Mouse (Mus musculus) ovary, adult 18-20 months (tissue): ENCODE results near the gene Mmd.

ENCODE experiments used
- DNase-seq: peaks from one replicate; pipeline ENCODE4 v3.0.0; 2022; ENCODE audit warnings: low spot score, mixed read lengths

Gene Mmd

GRCm38 (mm10) chr11:90249025-90249650 lies at the start of gene Mmd:
Gene Mmd, plus strand, starts transcription at chr11:90249456.
- DNase-seq, result peak; percentile 98

DNA sequence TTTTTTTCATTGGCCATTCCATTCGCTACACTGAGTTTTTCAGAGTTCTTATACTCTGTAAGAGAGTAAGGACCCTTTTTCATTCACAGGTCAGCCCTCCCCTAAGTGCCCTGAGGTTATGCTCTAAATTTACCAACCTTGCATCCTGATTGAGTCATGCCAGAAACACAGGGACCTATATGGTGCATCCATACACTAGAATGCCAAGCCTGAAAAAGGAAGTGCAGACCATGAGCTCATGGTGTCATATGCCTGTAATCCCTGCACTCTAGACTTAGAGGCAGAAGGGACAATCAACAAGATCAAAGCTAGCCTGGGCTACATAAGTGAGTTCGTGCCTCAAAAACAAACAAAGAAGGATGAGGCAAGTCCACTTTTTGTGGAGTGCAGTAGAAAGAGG lies 48.4 kb upstream of the Mmd start:
- DNase-seq, result no peak

- DNase-seq, result no peak
These were observed 35.0 kb upstream of the Mmd start for GRCm38 (mm10) chr11:90214246-90214645.

- DNase-seq, result no peak
These were observed 29.1 kb upstream of the Mmd start for GRCm38 (mm10) chr11:90220022-90220645.

DNA sequence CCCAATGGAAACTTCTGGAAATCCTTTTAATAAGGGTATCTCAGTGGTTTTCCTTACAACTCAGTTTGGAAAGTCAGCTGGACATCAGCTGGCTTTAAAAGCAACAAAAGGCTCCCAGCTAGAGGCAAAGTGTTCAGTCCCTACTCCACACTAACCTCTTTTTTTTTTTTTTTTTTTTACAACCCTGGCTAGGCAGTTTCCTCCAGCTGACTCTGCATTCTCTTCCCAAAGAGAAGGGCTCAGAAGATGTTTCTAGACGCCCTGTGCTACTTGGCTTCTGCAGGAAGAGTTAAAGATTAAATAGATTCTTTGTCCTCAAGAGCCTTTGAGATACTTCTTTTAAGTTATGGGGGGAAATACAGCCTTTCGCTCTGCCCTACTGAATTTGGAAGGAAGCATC lies 28.5 kb upstream of the Mmd start:
- no peak for DNase-seq

DNA sequence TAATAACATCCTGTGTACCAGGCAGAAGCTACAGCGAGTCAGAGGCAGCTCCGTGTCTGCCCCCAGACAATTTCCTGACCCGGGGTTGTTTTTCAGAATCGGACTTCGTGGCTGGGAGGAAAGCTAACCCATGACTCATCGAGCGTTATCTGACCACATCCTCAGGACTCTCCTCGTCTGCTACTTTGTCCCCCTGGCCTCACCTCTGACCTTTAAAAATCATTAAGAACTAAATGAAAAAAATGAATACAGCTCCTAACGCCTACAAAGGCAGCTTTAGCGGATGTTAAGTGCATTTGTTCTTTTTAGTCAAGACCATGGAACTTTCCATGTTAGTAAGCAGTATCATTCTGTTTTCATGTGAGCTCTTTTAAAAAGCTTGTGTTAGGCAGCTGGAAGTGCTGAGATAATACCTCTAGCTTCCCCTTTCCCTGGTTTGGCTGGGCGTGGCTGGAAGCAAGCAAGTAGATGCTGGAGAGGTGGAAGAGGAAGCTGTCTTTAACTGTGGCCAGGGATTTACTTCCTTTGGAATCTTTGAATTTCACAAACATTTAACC lies 24.3 kb upstream of the Mmd start:
- peak; percentile 17 for DNase-seq

DNA sequence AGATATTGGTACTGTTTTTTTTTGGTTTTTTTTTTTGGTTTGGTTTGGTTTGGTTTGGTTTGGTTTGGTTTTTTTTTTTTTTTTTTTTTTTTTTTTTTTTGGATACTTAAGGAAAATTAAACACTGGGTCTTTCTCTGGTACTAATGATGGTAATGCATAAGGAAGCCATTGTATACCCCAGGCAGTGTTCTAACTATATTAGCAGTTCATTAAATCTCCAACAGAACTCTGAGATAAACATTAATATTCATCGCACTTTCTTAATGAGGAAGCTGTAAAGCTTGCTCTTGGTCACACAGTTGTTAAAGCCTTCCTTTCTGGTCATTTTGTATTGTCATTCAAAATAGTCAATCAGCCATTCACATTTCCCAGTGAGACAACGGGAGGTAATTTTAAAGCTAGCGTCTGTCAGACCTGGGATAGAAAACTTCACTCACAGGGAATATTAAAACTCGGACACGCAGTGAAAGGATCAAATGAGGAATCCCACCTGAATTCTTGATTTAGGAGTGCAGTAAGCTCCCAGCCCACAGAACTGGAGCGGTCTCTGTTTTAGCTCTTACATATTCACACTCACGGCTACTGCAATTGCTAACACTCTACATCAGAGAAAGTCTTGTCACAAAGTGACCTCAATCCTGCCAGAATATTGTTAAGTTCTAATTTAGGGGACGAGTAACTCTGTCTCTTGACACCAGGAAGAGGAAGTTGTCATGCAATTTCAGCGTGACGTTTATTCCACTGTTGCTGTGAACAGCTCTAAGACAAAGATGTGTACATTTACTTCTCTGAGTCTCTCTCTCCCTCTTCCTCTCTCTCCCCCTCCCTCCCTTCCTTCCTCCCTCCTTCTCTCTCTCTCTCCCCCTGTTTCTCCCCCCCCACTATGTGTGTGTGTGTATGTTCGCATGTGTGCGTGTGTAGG lies 22.0 kb upstream of the Mmd start:
- DNase-seq, result no peak

GRCm38 (mm10) chr11:90228251-90228949 lies 20.9 kb upstream of the Mmd start:
- no peak for DNase-seq

DNA sequence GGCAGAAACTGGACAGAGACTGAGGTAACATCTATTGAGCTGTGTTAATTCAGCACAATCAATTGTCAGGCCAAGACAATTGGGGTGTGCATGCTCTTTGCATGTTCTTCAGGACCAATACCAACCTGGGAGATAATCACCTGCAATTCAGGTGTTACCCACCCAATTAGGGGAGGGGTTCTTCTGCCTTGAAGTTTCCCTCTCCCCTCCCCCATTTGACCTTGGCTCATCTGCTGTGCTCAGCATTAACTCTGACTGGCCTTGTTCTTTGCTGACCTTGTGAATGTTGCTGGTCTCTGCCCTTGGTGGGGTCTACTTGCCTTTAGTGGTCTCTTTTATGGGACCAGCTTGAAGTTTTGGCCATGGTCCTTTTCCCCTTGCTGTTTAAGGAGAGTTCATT lies 19.5 kb upstream of the Mmd start:
- no peak for DNase-seq

- no peak for DNase-seq
These were observed 18.6 kb upstream of the Mmd start for GRCm38 (mm10) chr11:90230671-90231070.

DNA sequence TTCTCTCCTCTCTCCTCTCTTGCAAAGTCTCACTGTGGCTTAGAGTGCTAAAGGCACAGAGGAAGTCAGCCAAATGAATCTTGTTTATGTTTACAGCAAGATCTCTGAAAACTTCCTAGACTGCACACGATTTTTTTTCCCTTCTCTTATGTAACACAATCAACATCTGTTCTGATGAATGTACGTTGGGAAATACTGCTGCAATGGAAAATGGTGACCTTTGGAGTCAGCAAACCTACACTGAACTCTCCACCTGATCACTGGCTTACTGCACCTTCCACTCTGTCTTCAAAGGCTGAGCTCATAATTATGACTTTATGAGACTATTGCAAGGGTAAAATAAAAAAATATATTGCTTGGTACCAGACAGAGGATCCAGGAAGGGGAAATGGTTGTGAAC lies 17.6 kb upstream of the Mmd start:
- no peak for DNase-seq

DNA sequence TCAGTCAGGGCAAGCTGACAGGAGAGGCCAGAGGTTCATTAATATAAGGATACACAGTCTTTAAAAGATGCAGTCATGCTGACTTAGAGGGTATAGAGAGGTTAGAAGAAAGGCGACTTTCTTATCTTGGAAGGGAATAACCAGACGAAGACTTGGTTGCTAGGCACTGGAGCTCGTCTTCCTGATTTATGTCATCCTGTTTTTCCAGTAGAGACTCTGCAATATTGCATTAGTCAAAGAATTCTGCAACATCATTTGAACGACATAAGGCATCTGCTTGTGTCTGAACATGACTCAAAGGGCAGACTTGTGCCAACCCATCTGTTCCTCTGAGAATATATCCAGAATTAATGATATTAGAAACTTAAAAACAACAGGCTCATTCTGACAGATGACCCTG lies 16.6 kb upstream of the Mmd start:
- DNase-seq, result no peak

DNA sequence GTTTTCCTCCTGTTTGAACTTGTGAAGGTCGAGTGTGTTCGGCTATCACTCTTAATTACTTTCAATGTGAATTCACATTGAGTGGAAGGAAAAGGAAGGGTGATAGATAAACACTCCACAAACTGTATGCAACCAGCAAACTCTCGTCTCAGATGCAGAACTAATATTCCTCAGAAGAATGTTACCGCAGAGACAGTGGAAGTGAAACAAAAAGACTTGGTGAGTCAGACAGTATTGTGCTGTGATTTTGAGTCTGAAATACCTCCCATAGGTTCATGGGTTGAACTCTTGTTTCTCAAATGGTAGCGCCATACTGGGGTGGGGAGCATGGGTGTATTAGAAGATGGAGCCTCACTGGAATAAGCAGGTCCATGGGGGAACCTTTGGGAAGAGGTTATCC lies 14.0 kb upstream of the Mmd start:
- no peak for DNase-seq

DNA sequence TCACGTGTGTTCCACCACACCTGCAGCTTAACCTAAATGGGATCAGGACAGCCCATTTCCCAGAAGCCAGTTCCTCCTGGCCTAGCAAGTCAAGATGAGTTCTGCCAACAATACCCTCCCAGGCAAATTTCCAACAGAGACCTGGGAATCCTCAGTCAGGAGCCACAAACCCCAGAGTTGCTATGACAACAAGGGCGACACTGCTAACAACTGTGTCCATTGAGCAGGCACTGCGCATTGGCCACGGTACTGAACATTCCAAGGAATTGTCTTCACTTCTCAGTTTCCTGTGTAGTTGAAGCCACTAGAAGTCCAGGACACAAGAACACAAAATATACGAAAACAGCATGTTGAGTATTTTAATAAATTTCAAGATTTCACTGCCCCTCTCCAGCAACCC lies 11.6 kb upstream of the Mmd start:
- DNase-seq, result no peak

GRCm38 (mm10) chr11:90238657-90239056 lies 10.6 kb upstream of the Mmd start:
- DNase-seq, result no peak

GRCm38 (mm10) chr11:90240652-90241330 lies 8.5 kb upstream of the Mmd start:
- no peak for DNase-seq

- DNase-seq, result no peak
These were observed 7.4 kb upstream of the Mmd start for GRCm38 (mm10) chr11:90241874-90242273.

GRCm38 (mm10) chr11:90243300-90243699 lies 6.0 kb upstream of the Mmd start:
- DNase-seq, result no peak

DNA sequence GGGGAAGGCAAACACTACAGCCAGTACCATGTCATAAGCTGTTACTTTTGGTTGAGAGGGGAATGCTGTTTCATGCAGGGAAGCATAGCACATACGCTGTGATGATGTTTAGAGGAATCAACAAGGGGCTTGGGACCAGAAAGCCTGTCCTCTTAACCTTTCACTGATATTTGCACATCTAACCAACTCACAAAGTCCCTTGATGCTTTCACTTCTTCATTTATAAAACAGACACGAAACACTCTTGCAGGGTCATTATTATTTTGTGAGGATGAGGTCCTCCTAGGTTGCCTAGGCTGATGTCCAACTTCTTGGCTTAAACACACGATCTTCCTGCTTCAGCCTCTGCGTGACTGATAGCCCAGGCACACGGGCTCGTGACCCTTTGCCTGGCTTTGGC lies 3.6 kb upstream of the Mmd start:
- DNase-seq, result no peak

- DNase-seq, result no peak
These were observed 2.6 kb upstream of the Mmd start for GRCm38 (mm10) chr11:90246676-90247075.

GRCm38 (mm10) chr11:90247793-90248192 lies 1.5 kb upstream of the Mmd start:
- no peak for DNase-seq
